Mouse (Mus musculus) cerebellum, adult 11 months (tissue): ENCODE results near the gene Rnf151.
A peak's percentile ranks its signal among the peaks of the same experiment; 100 is the strongest.

ENCODE experiments used
- DNase-seq: peaks from one replicate; pipeline ENCODE4 v3.0.0; 2022

Gene Rnf151

GRCm38 (mm10) chr17:24717943-24718342, at the start of gene Rnf151, which contains the start of gene Rps2:
Gene Rnf151, minus strand, starts transcription at chr17:24718063.
Gene Rps2, plus strand, starts transcription at chr17:24718116.
- no peak for DNase-seq

- no peak for DNase-seq
Measured at GRCm38 (mm10) chr17:24766266-24766875, 48.5 kb upstream of the Rnf151 start.

GRCm38 (mm10) chr17:24765016-24765905, 47.4 kb upstream of the Rnf151 start:
- no peak for DNase-seq

- no peak for DNase-seq
Measured at GRCm38 (mm10) chr17:24761121-24761520, 43.3 kb upstream of the Rnf151 start.

- no peak for DNase-seq
Measured at GRCm38 (mm10) chr17:24757394-24757793, 39.5 kb upstream of the Rnf151 start.

- DNase-seq = no peak
Measured at GRCm38 (mm10) chr17:24752415-24753394, 34.8 kb upstream of the Rnf151 start, which contains the start of gene Hs3st6. Gene Hs3st6, plus strand, starts transcription at chr17:24752988.

- DNase-seq = no peak
Measured at GRCm38 (mm10) chr17:24751528-24751927, 33.7 kb upstream of the Rnf151 start.

- DNase-seq = no peak
Measured at GRCm38 (mm10) chr17:24746986-24747385, 29.1 kb upstream of the Rnf151 start.

- DNase-seq = peak; percentile 58
Measured at GRCm38 (mm10) chr17:24745526-24746497, 27.9 kb upstream of the Rnf151 start.

GRCm38 (mm10) chr17:24744381-24744780, 26.5 kb upstream of the Rnf151 start:
- no peak for DNase-seq

- DNase-seq = no peak
Measured at GRCm38 (mm10) chr17:24743896-24744295, 26.0 kb upstream of the Rnf151 start.

GRCm38 (mm10) chr17:24742307-24742706, 24.4 kb upstream of the Rnf151 start:
- DNase-seq = no peak

- DNase-seq = no peak
Measured at GRCm38 (mm10) chr17:24739926-24740325, 22.1 kb upstream of the Rnf151 start.

GRCm38 (mm10) chr17:24738238-24738637, 20.4 kb upstream of the Rnf151 start:
- no peak for DNase-seq

- DNase-seq = no peak
Measured at GRCm38 (mm10) chr17:24737135-24737810, 19.4 kb upstream of the Rnf151 start.

GRCm38 (mm10) chr17:24736330-24737051, 18.6 kb upstream of the Rnf151 start, which contains the start of gene Msrb1:
Gene Msrb1, plus strand, starts transcription at chr17:24736642.
- DNase-seq = peak; percentile 89

- DNase-seq = no peak
Measured at GRCm38 (mm10) chr17:24735446-24735845, 17.6 kb upstream of the Rnf151 start.

- DNase-seq = no peak
Measured at GRCm38 (mm10) chr17:24734513-24734912, 16.6 kb upstream of the Rnf151 start.

GRCm38 (mm10) chr17:24733434-24734050, 15.7 kb upstream of the Rnf151 start:
- DNase-seq = no peak
